Mouse (Mus musculus): ENCODE data around the gene Sbf2.
A peak's percentile ranks its signal among the peaks of the same experiment; 100 is the strongest.
"Not testable (repeated sequence)": the region's sequence is repeated elsewhere in the genome, so short reads cannot be mapped to it uniquely, and the experiment has no call there.

Gene Sbf2

DNA sequence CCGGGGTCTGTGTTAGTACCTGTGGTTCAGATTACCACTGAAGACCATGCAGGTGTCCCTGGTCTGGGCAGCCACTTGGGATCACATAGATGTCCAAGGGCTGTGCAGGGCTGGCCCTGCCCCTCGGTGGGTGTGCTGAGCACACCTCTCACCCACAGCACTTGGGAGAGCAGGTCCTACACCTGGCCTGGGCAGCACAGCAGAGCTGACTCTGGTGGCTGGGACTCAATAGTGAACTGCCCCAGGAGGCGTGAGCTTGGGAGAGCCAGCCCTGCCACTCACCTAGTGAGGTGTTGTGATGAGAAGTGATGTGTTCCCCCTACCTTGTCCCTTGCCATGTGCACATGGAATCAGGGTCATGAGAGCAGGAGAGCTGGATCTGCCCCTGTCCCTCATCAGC lies 31.0 kb downstream of the Sbf2 start:
- DNase-seq (ENCODE audit: low read depth), result no peak

DNA sequence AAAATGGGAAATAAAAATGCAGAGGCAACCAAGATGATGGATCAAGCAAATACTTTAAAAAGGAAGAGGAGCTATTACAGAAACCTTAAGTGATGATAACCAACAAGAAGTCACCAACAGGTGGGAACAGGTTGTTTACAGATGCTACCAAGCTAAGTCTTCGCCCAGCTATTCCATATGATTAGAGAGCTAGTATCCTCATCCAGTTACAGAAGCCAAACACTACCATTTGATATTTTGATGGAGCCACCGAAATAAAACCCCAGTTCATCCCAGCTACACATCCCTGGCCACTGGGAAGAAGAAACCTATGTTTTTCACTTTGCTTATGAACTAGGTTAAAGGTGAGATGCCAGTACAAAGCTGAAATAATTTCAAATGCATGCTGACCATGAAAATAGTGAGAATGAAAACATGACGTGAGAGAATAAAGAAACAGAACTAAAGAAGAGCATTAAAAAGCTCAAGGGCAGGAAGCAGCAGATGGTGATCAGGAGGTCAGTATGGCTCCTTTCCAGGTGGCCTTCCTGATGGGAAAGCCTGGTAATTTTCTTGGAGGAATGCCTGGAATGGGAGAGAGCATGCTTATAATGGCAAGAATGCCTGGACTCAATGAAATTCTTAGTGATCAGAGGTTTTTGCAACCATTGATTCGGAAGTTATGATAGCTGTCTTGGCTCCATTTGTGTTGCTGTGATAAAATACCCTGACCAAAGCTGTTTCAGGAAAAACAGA lies 48.7 kb downstream of the Sbf2 start:
- peak; percentile 59 for DNase-seq (ENCODE audit: low read depth)

DNA sequence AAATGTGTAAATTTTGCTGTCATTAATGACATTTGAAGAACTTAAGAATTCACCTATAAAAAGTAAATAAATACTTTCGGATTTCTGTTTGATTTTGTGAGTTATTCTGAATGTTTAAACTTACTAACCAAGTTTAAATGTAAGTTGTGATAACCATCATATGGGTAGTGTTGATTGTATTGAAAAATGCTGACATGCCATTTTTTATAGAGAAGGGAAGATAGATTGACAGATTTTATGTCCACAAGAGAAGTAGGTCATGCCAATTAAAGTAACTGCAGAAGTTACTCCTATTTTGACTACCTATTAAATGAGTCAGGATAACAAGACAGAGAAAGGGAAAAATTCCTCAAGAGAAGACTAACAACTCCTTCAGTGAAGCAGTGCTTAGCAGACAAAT lies 53.1 kb downstream of the Sbf2 start:
- DNase-seq (ENCODE audit: low read depth), result no peak

DNA sequence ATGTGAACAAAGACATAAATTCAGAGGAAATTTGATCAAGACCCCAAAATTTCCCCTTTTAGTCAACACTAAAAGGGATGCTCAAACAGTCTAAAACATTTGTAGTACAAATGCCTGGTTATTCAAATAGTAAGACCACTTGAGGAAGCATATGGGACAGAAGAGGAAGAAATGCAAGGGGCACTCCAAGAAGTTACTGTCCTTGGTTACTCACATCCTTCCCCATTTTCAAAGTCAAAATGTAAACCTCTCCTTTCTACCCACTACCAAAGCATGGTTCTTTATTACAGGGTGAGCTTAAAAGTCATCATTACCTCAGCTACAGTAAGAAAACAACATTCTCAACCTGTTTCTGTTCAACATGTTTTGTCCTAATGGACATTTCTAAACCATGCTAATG lies 57.7 kb downstream of the Sbf2 start:
- no peak for DNase-seq (ENCODE audit: low read depth)

DNA sequence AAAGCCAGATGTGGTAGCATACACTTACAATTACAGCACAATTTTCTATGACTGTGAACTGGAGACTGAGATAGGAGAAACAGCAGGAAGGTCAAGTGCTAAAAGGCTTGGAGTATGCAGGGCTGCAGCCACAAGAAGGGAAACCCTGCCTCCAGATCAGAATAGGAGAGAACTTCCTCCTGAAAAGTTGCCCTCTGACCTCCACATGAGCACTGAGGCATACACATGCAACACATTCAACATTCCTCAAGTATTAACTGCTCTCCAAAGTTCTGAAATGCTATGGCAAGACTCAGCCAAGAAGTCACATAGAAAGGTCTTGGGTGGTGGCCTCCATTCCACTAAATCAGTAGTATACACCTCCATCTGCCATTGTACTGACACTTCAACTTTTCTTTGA lies 58.5 kb downstream of the Sbf2 start:
- DNase-seq (ENCODE audit: low read depth), result peak; percentile 30

DNA sequence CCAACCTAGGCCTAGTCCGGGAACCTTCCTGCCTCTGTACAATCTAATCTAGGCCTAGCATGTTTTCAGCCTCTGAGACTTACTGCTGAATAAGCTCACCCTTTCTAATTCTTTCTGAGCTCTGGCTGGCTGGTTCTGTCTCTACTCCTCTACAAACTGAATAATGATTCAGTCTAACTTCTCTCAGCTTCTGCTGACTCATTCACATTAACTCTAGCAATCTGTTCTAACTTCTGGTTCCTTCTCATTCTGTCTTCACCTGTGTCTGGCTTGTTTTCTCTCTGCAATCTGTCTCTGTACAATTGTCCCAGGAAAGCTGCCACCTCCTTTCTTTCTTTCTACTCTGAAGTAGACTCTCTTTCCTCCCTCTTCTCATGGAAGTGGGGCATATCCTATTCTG lies 59.5 kb downstream of the Sbf2 start:
- DNase-seq (ENCODE audit: low read depth), result peak; percentile 28

DNA sequence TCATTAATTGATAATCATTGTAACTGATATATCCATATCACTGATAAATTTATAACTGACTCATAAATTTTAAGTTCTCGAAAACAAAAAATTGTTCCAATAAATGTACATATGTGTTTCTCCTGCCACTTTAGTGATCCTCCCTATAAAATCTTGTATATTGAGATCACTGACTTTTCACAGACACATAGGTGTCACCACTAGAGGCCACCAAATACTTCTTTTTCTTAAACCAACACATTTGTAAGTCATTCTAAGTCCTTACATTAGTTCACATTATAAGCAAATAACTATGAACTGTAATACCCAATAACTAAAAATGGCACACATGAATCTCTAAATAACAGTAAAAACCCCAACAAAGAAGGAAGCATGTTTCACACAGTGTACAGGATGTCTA lies 66.5 kb downstream of the Sbf2 start:
- peak; percentile 70 for DNase-seq (ENCODE audit: low read depth)

DNA sequence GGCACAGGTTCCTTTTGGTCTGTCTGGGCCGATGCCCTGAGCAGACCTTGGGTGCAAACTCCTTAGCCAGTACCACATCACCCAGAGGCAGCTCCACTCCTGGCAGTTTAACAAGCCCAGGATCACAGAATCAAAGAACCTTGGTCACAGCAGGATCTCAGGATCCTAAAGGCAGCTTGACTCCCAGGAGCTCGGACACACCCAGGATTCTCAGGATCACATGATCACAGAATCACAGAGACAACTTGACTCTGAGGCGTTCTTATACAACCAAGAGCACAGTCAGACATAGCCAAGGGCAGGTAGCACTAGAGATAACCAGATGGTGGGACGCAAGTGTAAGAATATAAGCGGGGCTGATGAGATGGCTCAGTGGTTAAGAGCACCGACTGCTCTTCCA lies 71.4 kb downstream of the Sbf2 start:
- no peak for DNase-seq (ENCODE audit: low read depth)

DNA sequence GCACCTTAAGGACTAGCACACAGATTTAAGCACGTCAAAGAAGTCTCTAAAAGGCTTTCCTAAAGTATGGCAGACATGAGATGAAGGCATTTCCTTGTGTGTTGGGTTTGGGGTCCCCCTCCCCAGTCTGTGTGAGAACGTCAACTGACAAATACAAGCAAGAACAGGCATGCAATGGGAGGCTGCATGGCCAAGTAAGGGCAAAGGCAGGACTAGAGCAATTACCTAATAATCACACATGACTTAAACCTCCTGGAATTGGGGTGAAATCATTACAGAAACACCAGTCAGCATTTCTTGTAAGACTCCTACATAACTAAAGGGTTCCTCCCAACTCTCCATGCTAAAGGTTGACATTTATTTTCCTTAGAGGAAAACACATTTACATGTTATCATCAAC lies 75.5 kb downstream of the Sbf2 start:
- peak; percentile 4 for DNase-seq (ENCODE audit: low read depth)

DNA sequence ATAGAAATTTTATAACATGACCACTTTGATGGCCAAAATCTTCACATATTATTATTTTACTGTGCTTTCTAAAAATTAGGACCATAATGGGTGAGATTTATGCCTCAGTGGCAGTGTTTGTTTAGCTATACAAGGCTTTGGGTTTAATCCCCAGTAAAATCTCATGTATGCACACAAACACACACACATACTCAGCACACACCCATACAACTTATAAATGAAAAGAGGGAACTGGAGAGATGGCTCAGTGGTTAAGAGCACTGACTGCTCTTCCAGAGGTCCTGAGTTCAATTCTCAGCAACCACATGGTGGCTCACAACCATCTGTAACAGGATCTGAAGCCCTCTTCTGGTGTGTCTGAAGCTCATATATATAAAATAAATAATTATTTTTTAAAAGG lies 84.4 kb downstream of the Sbf2 start:
- not testable (repeated sequence) for DNase-seq (ENCODE audit: low read depth)

DNA sequence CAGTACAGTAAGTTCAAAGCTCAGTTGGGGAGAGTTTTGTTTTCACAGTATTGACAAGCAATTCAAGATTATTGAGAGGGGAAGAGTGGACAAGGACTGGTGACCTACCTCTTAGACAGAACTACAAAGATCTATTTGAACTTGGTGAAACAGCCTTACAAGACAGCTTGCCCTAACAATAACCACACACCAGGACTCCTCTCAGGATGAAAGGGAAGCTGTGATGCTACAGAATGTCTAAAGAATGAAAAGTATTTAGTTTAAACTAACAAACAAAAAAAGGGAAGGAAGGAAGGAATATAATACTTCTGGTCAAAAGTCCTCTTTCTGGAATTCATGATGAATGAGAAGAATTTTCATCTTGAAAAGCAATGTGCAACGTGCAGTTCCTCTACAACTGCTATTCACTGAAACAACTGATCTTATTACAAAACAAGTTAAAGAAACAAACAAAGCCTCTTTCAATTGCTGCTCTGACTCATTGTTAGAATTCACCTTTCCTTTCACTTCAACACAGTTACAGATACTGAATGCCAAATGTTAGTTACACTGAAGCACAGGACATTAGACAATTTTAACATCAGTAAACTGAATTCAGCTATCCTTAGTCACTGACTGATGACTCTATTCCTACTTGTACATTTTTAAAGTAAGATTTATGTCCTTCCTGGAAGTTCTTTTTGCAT lies 89.5 kb downstream of the Sbf2 start:
- peak; percentile 25 for DNase-seq (ENCODE audit: low read depth)

DNA sequence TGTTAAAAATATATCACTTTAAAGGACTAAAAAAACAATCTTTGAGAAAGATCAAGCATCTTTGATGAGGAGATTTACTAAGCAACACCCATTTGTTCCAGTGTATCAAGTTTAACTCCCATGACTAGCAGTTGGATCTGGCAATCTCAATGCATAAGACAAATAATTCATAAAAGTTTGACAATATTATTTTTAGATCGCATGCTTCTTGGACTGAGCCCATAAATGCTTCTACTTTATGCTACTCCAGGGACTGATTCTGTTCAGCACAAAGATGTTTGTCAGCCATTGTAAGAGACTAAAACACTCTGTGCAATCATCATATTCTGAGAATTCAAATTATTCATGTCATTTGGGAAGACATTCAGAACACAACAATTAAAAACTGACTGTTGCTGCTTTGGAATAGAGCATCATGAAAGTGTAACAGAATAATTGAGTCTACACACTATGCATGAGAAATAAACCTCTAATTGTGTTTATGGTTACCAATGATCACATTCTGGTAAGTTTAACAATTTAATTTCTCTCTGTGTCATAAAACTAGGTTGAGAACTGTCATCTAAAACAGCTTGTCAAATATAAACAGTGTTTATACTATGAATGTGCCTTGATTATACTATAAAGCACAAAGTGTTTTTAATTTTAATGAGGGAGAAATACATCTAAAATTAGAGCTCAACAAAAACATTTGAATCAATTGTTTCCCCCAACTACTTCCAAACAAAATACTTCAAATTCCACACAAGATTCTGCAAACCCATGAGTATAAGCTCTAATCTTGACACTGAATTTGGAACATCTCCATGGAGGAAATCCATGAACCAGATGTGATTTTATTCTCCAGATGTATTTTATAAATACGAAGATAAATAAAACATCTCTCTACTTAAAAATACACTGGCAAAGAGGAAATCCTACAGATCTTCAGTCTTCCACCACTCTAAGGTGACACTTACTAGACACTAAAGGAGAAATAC lies 98.2 kb downstream of the Sbf2 start:
- peak; percentile 72 for DNase-seq (ENCODE audit: low read depth)

DNA sequence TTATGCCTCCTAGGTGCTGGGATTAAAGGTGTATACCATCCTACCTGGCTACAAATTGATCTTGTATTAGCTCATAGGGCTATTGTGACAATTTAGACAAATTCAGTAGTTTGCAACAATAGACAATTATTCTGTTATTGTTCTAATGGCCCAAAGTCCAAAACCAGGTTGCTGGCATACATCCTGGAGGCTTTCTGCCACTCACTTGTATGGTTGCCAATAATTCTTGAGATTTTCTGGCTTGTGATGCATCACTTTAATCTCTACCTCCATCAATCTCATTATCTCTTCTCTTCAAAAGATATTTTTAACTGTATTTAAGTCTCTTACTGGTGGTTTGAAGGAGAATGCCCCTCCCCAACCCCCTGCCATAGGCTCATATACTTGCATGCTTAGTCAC lies 100.6 kb downstream of the Sbf2 start:
- no peak for DNase-seq (ENCODE audit: low read depth)

DNA sequence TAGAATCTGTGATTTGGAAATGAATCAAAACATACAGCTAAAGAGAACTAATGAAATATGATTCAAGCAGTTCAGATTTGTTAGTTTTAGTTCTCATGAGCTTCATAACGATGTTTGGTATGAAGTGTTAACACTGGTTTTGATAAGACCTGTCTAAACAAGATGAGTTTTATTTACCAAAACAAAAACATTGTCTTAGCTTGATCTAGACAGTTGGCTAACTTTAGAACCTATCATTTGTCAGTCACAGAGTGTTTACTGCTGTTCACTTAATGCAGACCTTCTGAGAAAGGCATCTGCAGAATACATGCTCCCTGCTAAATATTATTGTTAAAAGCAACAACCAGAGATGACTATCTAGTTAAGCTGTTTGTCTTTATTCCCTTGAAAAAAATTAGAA lies 116.1 kb downstream of the Sbf2 start:
- DNase-seq (ENCODE audit: low read depth), result no peak

DNA sequence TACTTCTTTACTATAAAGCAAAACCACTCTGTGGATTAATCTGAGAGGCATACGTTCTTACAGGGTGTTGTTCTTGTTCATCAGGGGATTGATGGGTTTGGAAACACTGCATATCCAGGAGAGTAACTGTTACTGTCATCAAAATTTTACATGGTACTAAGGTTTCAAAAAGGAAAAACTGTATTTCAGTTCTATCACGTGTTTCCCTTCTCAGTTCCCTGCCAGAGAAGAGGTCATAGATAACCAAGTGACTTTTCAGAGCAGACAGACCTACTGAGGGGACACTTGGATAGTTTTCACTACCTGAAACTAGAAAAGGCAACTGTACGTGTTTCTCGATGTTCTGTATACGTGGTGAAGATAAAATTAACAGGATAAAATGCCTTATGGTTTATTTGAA lies 123.7 kb downstream of the Sbf2 start:
- DNase-seq (ENCODE audit: low read depth), result no peak

DNA sequence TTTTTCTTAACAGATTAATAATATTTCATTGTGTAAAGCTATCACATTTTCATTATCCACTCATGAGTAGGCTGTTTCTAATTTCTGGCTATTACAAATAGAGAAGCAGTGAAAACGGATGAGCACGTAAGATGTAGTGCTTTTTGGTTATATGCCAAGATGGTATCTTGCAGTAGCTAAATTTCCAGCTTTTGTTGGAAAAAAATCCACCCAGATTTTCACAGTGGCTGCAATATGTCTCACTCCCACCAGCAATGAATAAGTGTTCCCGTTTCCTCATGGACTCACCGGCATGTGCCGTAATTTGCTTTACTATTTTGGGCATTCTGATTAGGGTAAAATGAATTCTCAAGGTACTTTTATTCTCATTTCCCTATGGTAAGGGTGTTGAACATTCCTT lies 129.7 kb downstream of the Sbf2 start:
- DNase-seq (ENCODE audit: low read depth), result no peak

DNA sequence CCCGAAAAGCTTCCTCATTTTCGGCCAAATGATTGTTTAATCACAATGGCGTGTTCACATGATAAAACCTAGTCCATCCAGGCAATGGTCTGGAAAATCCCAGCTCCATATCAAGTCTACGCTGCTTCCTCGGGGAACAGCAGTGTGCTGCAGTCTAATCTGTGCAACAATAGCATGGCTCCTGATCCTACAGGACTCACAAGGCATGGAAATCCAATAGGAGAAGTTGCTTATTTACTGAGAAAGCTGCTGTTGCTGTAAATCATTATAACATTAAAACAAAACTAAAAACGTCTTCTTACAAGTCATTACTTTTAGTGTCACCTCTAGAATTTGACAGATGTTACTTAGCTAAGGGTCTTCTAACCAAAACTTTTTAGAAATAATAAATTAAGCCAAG lies 143.7 kb downstream of the Sbf2 start:
- DNase-seq (ENCODE audit: low read depth), result no peak

DNA sequence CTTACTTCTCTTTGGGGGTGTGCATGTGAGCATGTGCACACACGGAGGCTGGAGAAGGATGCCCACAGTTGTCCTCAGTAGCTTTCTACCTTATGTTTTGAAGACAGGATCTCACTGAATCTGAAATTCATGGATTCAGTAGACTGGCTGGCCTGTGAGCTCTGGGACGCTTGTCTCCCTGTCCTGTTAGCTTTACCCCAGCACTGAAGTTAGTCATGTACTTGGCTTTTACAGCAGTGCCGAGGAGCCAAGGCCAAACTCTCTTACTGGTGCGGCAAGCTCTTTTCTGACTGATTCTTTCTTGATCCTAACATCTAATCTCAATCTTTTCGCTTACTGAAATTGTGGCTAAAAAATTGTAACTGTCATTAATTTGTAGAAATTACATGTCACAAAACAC lies 151.3 kb downstream of the Sbf2 start:
- DNase-seq (ENCODE audit: low read depth), result no peak

DNA sequence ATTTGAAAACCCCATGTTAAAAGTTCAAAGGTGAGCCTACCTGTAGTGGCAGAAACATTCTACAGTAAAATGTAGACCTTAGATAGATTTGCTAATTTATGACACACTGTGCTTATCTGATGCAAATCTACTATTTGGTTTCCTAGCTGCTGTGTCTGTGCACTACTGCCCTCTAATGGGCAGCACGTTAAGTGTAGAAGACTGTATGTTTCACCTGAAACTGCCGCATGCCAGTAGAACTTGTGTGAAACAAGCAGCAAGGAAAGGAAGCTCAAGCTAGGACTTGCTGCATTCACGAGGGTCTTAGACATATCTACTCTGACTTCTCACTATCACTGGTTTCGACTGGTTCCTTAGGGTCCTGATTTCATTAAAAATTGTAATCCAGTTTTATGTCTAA lies 182.4 kb downstream of the Sbf2 start:
- DNase-seq (ENCODE audit: low read depth), result peak; percentile 86

DNA sequence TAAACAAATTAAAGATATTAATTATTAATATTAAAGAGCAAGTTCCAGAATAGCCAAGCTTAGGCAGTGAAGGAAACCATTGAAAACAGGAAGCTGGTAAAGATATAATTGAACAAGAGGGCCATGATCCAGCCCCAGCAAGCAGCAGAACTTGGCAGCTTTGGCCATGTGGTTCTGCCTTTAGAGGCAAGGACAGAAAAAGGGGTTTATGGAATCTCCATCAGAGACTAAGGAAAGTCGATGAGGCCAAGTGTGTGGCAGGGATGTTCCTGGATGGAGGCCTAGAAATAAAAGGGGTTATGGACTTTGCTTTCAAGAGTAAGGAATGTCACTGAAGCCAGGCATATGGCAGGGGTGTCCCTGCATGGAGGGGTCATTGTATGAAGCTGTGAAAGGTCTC lies 198.4 kb downstream of the Sbf2 start:
- no peak for DNase-seq (ENCODE audit: low read depth)

DNA sequence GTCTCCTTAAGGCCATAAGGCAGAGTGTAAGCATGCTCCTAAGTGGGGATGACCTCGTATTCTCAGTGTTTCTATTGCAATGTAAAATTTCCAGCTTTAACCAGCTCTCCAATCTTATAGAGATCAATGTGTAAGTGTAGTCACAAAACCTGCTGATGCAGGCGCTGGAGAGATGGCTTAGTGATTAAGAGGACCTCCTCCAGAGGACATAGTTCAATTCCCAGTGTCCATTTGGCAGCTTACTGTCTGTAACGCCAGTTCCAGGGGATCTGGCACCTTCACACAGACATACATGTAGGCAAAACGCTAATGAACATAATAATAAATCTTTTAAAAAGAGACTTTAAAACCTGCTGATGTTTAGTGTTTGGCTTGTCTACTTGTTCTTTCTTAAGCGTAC lies 200.4 kb downstream of the Sbf2 start:
- no peak for DNase-seq (ENCODE audit: low read depth)

DNA sequence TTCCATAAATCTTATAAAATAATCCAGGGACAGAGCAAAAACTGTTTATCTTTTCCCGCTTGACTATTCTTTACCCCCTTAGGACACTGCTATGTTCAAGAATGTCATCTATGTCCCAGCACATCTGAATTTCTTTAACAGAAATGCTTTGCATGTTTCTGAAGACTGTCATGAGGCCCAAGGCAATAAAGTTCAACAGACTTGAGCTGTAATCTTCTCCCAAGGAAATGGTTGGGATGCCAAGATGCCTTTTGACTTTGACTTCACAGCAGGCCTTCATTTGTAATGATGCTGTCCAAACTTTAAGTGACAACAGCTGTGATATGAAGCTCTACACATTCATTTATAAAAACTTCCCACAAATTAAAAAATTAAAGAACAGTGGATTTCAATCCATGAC lies 212.6 kb downstream of the Sbf2 start:
- DNase-seq (ENCODE audit: low read depth), result peak; percentile 61

DNA sequence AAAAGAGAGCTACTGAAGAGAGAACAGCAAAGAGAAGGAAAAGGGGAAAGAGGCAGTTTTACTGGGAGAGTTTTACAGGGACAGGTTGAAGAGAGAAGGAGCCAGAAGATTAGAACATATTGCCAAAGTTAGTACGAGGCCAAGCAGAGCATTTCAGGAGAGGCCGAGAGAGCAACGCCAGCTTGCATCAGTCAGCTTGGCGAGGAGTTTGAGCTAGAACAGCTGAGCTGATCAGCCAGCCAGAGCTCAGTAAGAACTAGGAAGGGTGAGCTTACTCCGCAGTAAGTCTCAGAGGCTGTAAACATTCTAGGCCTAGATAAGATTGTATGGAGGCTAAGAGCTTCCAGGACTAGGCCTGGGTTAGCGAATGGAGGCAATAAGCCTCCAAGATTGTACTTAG lies 222.1 kb downstream of the Sbf2 start:
- DNase-seq (ENCODE audit: low read depth), result no peak
